Mouse (Mus musculus) spleen, adult 2 months (tissue): Measurements from ENCODE around the gene Nol10.

Source experiments
- CTCF ChIP-seq: fragments of 200-500 bp; IDR thresholded peaks from 2 replicates; pipeline ENCODE4 v1.5.1; 2011; ENCODE audit warnings: mild to moderate bottlenecking, inconsistent platforms; ENCODE audit not compliant: insufficient read depth, insufficient read length, insufficient replicate concordance; ENCODE audit errors: extremely low read depth
- POLR2A ChIP-seq: fragments of 200-500 bp; IDR thresholded peaks from 2 replicates; pipeline ENCODE4 v1.6.1; 2011; ENCODE audit warnings: low read depth, low read length, inconsistent platforms

DNA sequence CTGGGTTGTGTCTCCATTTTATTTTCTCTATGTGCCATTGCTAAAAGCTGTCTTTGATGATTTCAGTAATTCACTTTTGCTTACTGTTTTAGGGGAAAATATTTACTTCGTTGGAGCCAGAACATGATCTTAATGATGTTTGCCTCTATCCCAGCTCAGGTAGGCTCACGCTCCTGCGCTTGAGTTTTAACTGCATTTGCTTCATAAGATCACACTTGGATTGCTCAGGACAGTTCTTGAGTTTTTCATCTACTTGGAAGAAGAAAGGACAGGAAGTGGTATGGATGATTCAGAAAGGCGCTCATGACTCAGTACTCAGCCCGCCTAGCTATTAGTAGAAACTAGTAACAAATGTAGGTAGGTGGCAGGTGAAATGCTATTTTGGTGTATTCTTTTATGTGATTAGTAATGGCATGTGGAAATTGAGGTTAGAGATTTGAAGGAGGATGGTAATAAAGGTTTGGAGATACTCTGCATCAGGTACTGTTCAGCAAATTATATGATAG, 25.3 kb downstream of the Nol10 start:
- TF ChIP-seq CTCF (no peak), POLR2A (no peak)
